Mouse (Mus musculus) left cerebral cortex, postnatal 4 days (tissue): ENCODE data around the gene Wdr90. TPM values are rescaled to one million over a fixed set of nuclear protein-coding genes. Genes with fewer than 3 reads are reported as not detected.
A peak's percentile ranks its signal among the peaks of the same experiment; 100 is the strongest.

Experiments
- DNase-seq: peaks from one replicate; pipeline ENCODE4 v3.0.0-alpha.2; 2022
- intact Hi-C: fragments of 180-260 bp; cut with DNase I; formaldehyde crosslinking; loops from one replicate; pipeline ENCODE4 v1.15.1; 2025
- total RNA-seq, 2 experiments: library from RNA; stranded (reverse); gene quantifications; 2 replicates each; pipeline ENCODE4 v1.2.3; 2021

Gene Wdr90
- total RNA-seq, result 10 to 100 TPM; 37.4 to 39.4 TPM

GRCm38 (mm10) chr17:25860832-25861703 lies at the start of gene Wdr90:
Gene Wdr90, minus strand, starts transcription at chr17:25861501.
- intact Hi-C loops, result no loop called here
- DNase-seq, result peak; percentile 90

GRCm38 (mm10) chr17:25907640-25908039 lies 46.3 kb upstream of the Wdr90 start:
- intact Hi-C loops, result no loop called here

GRCm38 (mm10) chr17:25903061-25903460 lies 41.8 kb upstream of the Wdr90 start:
- intact Hi-C loops, result no loop called here
- no peak for DNase-seq

More at GRCm38 (mm10) chr17:25907640-25908039, 46.3 kb upstream of the Wdr90 start:
- no peak for DNase-seq

- DNase-seq, result no peak
- intact Hi-C loops, result no loop called here
Observed at GRCm38 (mm10) chr17:25900193-25900592, 38.9 kb upstream of the Wdr90 start.

GRCm38 (mm10) chr17:25895891-25896290 lies 34.6 kb upstream of the Wdr90 start:
- intact Hi-C loops, result no loop called here
- DNase-seq, result no peak

- no peak for DNase-seq
- intact Hi-C loops, result no loop called here
Observed at GRCm38 (mm10) chr17:25895415-25895814, 34.1 kb upstream of the Wdr90 start.

GRCm38 (mm10) chr17:25893975-25894617 lies 32.8 kb upstream of the Wdr90 start:
- intact Hi-C loops, result no loop called here
- DNase-seq, result peak; percentile 75

GRCm38 (mm10) chr17:25888837-25889236 lies 27.5 kb upstream of the Wdr90 start:
- intact Hi-C loops, result no loop called here
- no peak for DNase-seq

- intact Hi-C loops, result no loop called here
Observed at GRCm38 (mm10) chr17:25887467-25887866, 26.2 kb upstream of the Wdr90 start.

GRCm38 (mm10) chr17:25886806-25887205 lies 25.5 kb upstream of the Wdr90 start:
- intact Hi-C loops, result no loop called here

More at GRCm38 (mm10) chr17:25887467-25887866, 26.2 kb upstream of the Wdr90 start:
- no peak for DNase-seq

GRCm38 (mm10) chr17:25885636-25886035 lies 24.3 kb upstream of the Wdr90 start:
- intact Hi-C loops, result no loop called here
- no peak for DNase-seq

More at GRCm38 (mm10) chr17:25886806-25887205, 25.5 kb upstream of the Wdr90 start:
- no peak for DNase-seq

GRCm38 (mm10) chr17:25883824-25884223 lies 22.5 kb upstream of the Wdr90 start:
- no peak for DNase-seq
- intact Hi-C loops, result no loop called here

GRCm38 (mm10) chr17:25883268-25883667 lies 22.0 kb upstream of the Wdr90 start:
- DNase-seq, result no peak
- intact Hi-C loops, result no loop called here

- intact Hi-C loops, result no loop called here
- DNase-seq, result no peak
Observed at GRCm38 (mm10) chr17:25882306-25882705, 21.0 kb upstream of the Wdr90 start.

GRCm38 (mm10) chr17:25881691-25882090 lies 20.4 kb upstream of the Wdr90 start:
- DNase-seq, result no peak
- intact Hi-C loops, result no loop called here

- intact Hi-C loops, result no loop called here
- no peak for DNase-seq
Observed at GRCm38 (mm10) chr17:25880913-25881641, 19.8 kb upstream of the Wdr90 start.

GRCm38 (mm10) chr17:25880196-25880910 lies 19.1 kb upstream of the Wdr90 start, which contains the start of gene Wfikkn1:
Gene Wfikkn1, minus strand, starts transcription at chr17:25880858.
- DNase-seq, result no peak
- intact Hi-C loops, result no loop called here

- no peak for DNase-seq
- intact Hi-C loops, result no loop called here
Observed at GRCm38 (mm10) chr17:25879750-25880149, 18.4 kb upstream of the Wdr90 start.

- DNase-seq, result peak; percentile 51
Observed at GRCm38 (mm10) chr17:25879261-25879660, 18.0 kb upstream of the Wdr90 start.

GRCm38 (mm10) chr17:25878611-25879180 lies 17.4 kb upstream of the Wdr90 start:
- no peak for DNase-seq
- intact Hi-C loops, result no loop called here

More at GRCm38 (mm10) chr17:25879261-25879660, 18.0 kb upstream of the Wdr90 start:
- intact Hi-C loops, result no loop called here
